Mouse (Mus musculus): ENCODE data around the gene Adamts17. TPM values are rescaled to one million over a fixed set of nuclear protein-coding genes. Genes with fewer than 3 reads are reported as not detected.

Gene Adamts17
- polyA plus RNA-seq, 1 experiment from 2014 or later = 2.2 TPM

GRCm38 (mm10) chr7:66966541-66967205, 127.1 kb downstream of the Adamts17 start:
- Histone ChIP-seq H3K4me1 (ENCODE audit: control insufficient read depth, insufficient read depth, low read length) (peaks cover 3% of the 10 kb centered on the region; the same call in 1 of the 2 replicates), H3K27me3 (replicated peaks; ENCODE audit: control insufficient read depth, insufficient read depth, low read length) (no peaks in the 10 kb centered on the region), H3K9ac (ENCODE audit: low read length) (no peak overlapping the region), H3K36me3 (ENCODE audit: control insufficient read depth, insufficient read depth, low read length) (no peaks in the 10 kb centered on the region), H3K4me3 (ENCODE audit: low read depth, low read length) (no peak overlapping the region), H3K4me2 (ENCODE audit: low read length) (no peak overlapping the region), H3K9me3 (replicated peaks; ENCODE audit: control insufficient read depth, low read length) (no peaks in the 10 kb centered on the region), H3K27ac (ENCODE audit: low read depth, low read length) (no peak overlapping the region)
- ATAC-seq (peak; percentile 55; the same call in 1 of the 2 replicates), DNase-seq (ENCODE audit: low spot score) (peak; percentile 48)
- WGBS = 61% methylated on average over 6 of the region's 6 CpGs

GRCm38 (mm10) chr7:66967206-66967919, 127.8 kb downstream of the Adamts17 start:
- no peaks in the 10 kb centered on the region for H3K36me3 ChIP-seq (ENCODE audit: control insufficient read depth, insufficient read depth, low read length)
- ATAC-seq (no peak), DNase-seq (ENCODE audit: low spot score) (no peak)
- H3K4me1 ChIP-seq (ENCODE audit: control insufficient read depth, insufficient read depth, low read length) = peaks cover 3% of the 10 kb centered on the region; the same call in 1 of the 2 replicates
- H3K4me2 ChIP-seq (ENCODE audit: low read length) = no peak overlapping the region
- no peak overlapping the region for H3K4me3 ChIP-seq (ENCODE audit: low read depth, low read length)
- H3K27me3 ChIP-seq (replicated peaks; ENCODE audit: control insufficient read depth, insufficient read depth, low read length) = no peaks in the 10 kb centered on the region
- H3K27ac ChIP-seq (ENCODE audit: low read depth, low read length) = no peak overlapping the region
- 75% methylated on average over 8 of the region's 8 CpGs for WGBS
- no peak overlapping the region for H3K9ac ChIP-seq (ENCODE audit: low read length)
- no peaks in the 10 kb centered on the region for H3K9me3 ChIP-seq (replicated peaks; ENCODE audit: control insufficient read depth, low read length)

- Histone ChIP-seq H3K27me3 (replicated peaks; ENCODE audit: control insufficient read depth, insufficient read depth, low read length) (no peaks in the 10 kb centered on the region), H3K4me1 (ENCODE audit: control insufficient read depth, insufficient read depth, low read length) (peaks cover 3% of the 10 kb centered on the region; the same call in 1 of the 2 replicates), H3K9ac (ENCODE audit: low read length) (no peak overlapping the region), H3K27ac (ENCODE audit: low read depth, low read length) (no peak overlapping the region), H3K36me3 (ENCODE audit: control insufficient read depth, insufficient read depth, low read length) (no peaks in the 10 kb centered on the region), H3K9me3 (replicated peaks; ENCODE audit: control insufficient read depth, low read length) (no peaks in the 10 kb centered on the region), H3K4me2 (ENCODE audit: low read length) (no peak overlapping the region), H3K4me3 (ENCODE audit: low read depth, low read length) (no peak overlapping the region)
- 80% methylated on average over 6 of the region's 6 CpGs for WGBS
- DNase-seq (ENCODE audit: low spot score) (no peak), ATAC-seq (no peak)
These were observed 129.1 kb downstream of the Adamts17 start for GRCm38 (mm10) chr7:66968661-66969060.

DNA sequence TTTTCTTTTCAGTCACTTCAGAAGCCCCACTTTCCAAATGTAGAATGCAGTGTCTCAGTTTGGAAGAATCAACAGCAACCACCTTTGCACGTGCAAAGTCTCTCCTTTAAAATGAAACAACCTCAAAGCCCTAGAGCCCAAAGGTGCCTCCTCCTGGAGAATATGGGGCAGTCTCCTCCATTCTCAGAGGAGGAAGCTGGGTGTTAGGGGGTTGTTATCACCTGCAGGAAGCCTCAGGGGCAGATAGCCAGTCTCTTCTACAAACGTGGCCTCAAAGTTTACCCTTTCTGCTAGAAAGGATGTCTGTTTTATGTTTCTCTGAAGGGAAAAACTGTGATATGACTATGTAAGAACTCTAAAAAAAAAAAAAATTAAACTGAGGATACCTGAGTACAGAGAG, 129.7 kb downstream of the Adamts17 start:
- H3K27ac ChIP-seq (ENCODE audit: low read depth, low read length) = no peak overlapping the region
- peaks cover 3% of the 10 kb centered on the region; the same call in 1 of the 2 replicates for H3K4me1 ChIP-seq (ENCODE audit: control insufficient read depth, insufficient read depth, low read length)
- no peaks in the 10 kb centered on the region for H3K9me3 ChIP-seq (replicated peaks; ENCODE audit: control insufficient read depth, low read length)
- no peaks in the 10 kb centered on the region for H3K36me3 ChIP-seq (ENCODE audit: control insufficient read depth, insufficient read depth, low read length)
- no peaks in the 10 kb centered on the region for H3K27me3 ChIP-seq (replicated peaks; ENCODE audit: control insufficient read depth, insufficient read depth, low read length)
- no peak overlapping the region for H3K4me3 ChIP-seq (ENCODE audit: low read depth, low read length)
- ATAC-seq (no peak), DNase-seq (ENCODE audit: low spot score) (no peak)
- 84% methylated on average over 2 of the region's 2 CpGs for WGBS
- H3K4me2 ChIP-seq (ENCODE audit: low read length) = no peak overlapping the region
- H3K9ac ChIP-seq (ENCODE audit: low read length) = no peak overlapping the region

- ATAC-seq (no peak), DNase-seq (ENCODE audit: low spot score) (no peak)
- Histone ChIP-seq H3K36me3 (ENCODE audit: control insufficient read depth, insufficient read depth, low read length) (no peaks in the 10 kb centered on the region), H3K27ac (ENCODE audit: low read depth, low read length) (no peak overlapping the region), H3K9me3 (replicated peaks; ENCODE audit: control insufficient read depth, low read length) (no peaks in the 10 kb centered on the region), H3K4me2 (ENCODE audit: low read length) (no peak overlapping the region), H3K27me3 (replicated peaks; ENCODE audit: control insufficient read depth, insufficient read depth, low read length) (no peaks in the 10 kb centered on the region), H3K9ac (ENCODE audit: low read length) (no peak overlapping the region), H3K4me3 (ENCODE audit: low read depth, low read length) (no peak overlapping the region), H3K4me1 (ENCODE audit: control insufficient read depth, insufficient read depth, low read length) (peaks cover 3% of the 10 kb centered on the region; the same call in 1 of the 2 replicates)
- WGBS = 77% methylated on average over 2 of the region's 2 CpGs
These were observed 130.7 kb downstream of the Adamts17 start for GRCm38 (mm10) chr7:66970235-66970634.

DNA sequence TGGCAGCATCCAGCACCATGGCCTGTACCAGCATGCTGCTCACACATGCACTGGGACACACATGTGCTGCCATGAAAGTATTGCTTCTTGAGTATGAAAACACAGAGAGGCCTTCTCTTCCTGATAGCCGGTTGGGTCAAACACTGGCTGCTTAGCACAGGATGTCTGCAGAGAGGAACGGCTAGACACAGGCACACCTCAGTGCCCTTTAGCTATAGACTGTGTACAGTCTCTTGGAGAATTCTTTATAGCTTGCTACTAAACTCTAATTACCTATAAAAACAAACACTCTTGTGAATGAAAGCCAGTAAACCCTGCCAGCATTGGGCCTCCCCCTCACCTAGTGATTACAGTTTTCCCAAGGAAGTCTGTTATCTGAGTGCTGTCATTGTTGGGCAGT, 131.4 kb downstream of the Adamts17 start:
- Histone ChIP-seq H3K36me3 (ENCODE audit: control insufficient read depth, insufficient read depth, low read length) (no peaks in the 10 kb centered on the region), H3K9ac (ENCODE audit: low read length) (no peak overlapping the region), H3K4me1 (ENCODE audit: control insufficient read depth, insufficient read depth, low read length) (peaks cover 3% of the 10 kb centered on the region; the same call in 1 of the 2 replicates), H3K27ac (ENCODE audit: low read depth, low read length) (no peak overlapping the region), H3K27me3 (replicated peaks; ENCODE audit: control insufficient read depth, insufficient read depth, low read length) (no peaks in the 10 kb centered on the region), H3K4me2 (ENCODE audit: low read length) (no peak overlapping the region), H3K9me3 (replicated peaks; ENCODE audit: control insufficient read depth, low read length) (no peaks in the 10 kb centered on the region), H3K4me3 (ENCODE audit: low read depth, low read length) (no peak overlapping the region)
- DNase-seq (ENCODE audit: low spot score) (no peak), ATAC-seq (no peak)
- 51% methylated on average over 2 of the region's 2 CpGs for WGBS

DNA sequence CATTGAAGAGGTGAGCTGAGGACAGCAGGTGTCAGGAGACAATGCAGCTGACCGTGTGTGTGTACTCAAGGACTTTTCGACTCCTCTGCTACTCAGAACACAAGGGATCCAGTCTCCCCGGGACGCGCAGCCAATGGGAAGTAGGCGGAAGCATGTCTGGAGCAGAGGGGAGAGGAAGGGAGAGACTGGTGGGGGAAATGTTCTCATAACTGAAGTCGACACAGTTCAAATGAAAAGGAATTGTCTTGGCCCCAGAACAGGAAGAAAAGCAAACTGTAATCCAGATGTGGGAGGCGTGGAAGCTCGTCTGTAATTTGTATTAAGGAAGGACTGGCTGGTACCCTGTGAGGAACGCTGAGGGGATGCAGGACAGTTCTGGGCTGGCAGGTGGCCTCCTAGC, 135.3 kb downstream of the Adamts17 start:
- ATAC-seq (no peak), DNase-seq (ENCODE audit: low spot score) (no peak)
- no peaks in the 10 kb centered on the region for H3K4me1 ChIP-seq (ENCODE audit: control insufficient read depth, insufficient read depth, low read length)
- H3K27me3 ChIP-seq (replicated peaks; ENCODE audit: control insufficient read depth, insufficient read depth, low read length) = no peaks in the 10 kb centered on the region
- no peak overlapping the region for H3K4me2 ChIP-seq (ENCODE audit: low read length)
- H3K9me3 ChIP-seq (replicated peaks; ENCODE audit: control insufficient read depth, low read length) = no peaks in the 10 kb centered on the region
- WGBS = 81% methylated on average over 10 of the region's 10 CpGs
- no peaks in the 10 kb centered on the region for H3K36me3 ChIP-seq (ENCODE audit: control insufficient read depth, insufficient read depth, low read length)
- no peak overlapping the region for H3K4me3 ChIP-seq (ENCODE audit: low read depth, low read length)
- no peak overlapping the region for H3K9ac ChIP-seq (ENCODE audit: low read length)
- no peak overlapping the region for H3K27ac ChIP-seq (ENCODE audit: low read depth, low read length)

DNA sequence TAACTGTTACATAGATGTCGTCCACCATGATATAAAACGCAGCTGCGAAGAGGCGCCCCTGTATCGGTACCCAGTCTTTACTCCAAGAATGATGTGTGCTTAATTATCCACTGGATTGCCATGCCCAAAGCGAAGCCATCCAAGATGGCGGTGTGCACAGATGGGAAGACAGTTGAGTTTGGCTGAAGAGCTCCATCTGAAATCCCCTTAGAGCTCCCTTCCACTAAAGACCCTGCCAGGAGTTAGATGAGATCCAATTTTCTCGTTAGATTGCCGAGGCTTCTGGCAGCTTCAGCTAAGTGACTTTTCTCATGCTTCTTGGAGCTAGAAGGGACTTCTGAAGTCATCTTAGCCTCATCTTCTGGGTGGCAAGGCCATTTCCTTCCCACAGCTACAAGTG, 136.8 kb downstream of the Adamts17 start:
- Histone ChIP-seq H3K9me3 (replicated peaks; ENCODE audit: control insufficient read depth, low read length) (no peaks in the 10 kb centered on the region), H3K27ac (ENCODE audit: low read depth, low read length) (no peak overlapping the region), H3K4me3 (ENCODE audit: low read depth, low read length) (no peak overlapping the region), H3K27me3 (replicated peaks; ENCODE audit: control insufficient read depth, insufficient read depth, low read length) (no peaks in the 10 kb centered on the region), H3K4me2 (ENCODE audit: low read length) (no peak overlapping the region), H3K36me3 (ENCODE audit: control insufficient read depth, insufficient read depth, low read length) (no peaks in the 10 kb centered on the region), H3K4me1 (ENCODE audit: control insufficient read depth, insufficient read depth, low read length) (no peaks in the 10 kb centered on the region), H3K9ac (ENCODE audit: low read length) (no peak overlapping the region)
- WGBS = 88% methylated on average over 9 of the region's 9 CpGs
- DNase-seq (ENCODE audit: low spot score) (peak; percentile 23), ATAC-seq (no peak)

GRCm38 (mm10) chr7:66981591-66981990, 142.1 kb downstream of the Adamts17 start:
- H3K36me3 ChIP-seq (ENCODE audit: control insufficient read depth, insufficient read depth, low read length) = no peaks in the 10 kb centered on the region
- H3K27ac ChIP-seq (ENCODE audit: low read depth, low read length) = no peak overlapping the region
- H3K9ac ChIP-seq (ENCODE audit: low read length) = no peak overlapping the region
- no peaks in the 10 kb centered on the region for H3K27me3 ChIP-seq (replicated peaks; ENCODE audit: control insufficient read depth, insufficient read depth, low read length)
- H3K9me3 ChIP-seq (replicated peaks; ENCODE audit: control insufficient read depth, low read length) = no peaks in the 10 kb centered on the region
- H3K4me3 ChIP-seq (ENCODE audit: low read depth, low read length) = no peak overlapping the region
- DNase-seq (ENCODE audit: low spot score) (no peak), ATAC-seq (no peak)
- no peaks in the 10 kb centered on the region for H3K4me1 ChIP-seq (ENCODE audit: control insufficient read depth, insufficient read depth, low read length)
- 86% methylated on average over 6 of the region's 6 CpGs for WGBS
- H3K4me2 ChIP-seq (ENCODE audit: low read length) = no peak overlapping the region

Data from forebrain, embryonic 14.5 days (tissue).